Mouse (Mus musculus) mature B cell (primary cell): ENCODE measurements around the gene Rwdd2b.

Experiments
- in situ Hi-C: fragments of 300-500 bp; cut with MboI; formaldehyde crosslinking; loops from 2 replicates; pipeline ENCODE4 v1.14.3; 2019

Rwdd2b gene

DNA sequence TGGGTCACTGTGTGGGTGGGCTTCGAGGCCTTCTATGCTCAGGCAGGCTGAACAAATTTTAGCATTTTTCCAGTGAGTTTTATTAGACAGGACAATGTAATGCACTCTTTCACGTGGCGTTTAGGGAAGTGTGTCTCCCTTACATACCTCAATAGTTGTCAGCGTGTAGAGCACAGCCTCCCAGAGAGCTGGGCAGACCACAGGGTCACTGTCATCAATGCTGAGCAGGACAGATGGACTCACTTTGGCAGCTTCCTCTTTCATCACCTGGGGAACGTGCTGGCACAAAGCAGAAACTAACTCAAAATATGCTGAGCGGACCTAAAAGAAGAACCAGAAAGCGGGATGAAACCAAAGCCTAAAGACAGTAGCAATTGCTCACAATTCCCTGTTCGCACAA, 19.7 kb downstream of the Rwdd2b start:
- in situ Hi-C loops: no loop called here

DNA sequence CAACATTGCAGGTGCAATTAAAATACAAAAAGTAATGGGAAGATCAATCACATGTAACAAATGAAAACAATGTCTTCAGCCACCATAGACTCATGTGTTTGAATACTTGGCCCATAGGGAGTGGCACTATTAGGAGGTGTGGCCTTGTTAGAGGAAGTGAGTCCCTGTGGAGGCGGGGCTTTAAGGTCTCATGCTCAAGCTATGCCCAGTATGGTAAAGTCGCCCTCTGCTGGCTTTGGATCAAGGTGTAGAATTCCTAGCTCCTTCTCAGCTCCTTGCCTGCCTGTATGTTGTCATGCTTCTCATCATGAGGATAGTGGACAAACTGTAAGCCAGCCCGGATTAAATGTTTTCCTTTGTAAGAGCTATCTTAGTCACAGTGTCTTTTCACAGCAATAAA, 35.4 kb downstream of the Rwdd2b start:
- in situ Hi-C loops: no loop called here

- in situ Hi-C loops: no loop called here
Measured at GRCm38 (mm10) chr16:87393813-87394548, 46.4 kb downstream of the Rwdd2b start.

DNA sequence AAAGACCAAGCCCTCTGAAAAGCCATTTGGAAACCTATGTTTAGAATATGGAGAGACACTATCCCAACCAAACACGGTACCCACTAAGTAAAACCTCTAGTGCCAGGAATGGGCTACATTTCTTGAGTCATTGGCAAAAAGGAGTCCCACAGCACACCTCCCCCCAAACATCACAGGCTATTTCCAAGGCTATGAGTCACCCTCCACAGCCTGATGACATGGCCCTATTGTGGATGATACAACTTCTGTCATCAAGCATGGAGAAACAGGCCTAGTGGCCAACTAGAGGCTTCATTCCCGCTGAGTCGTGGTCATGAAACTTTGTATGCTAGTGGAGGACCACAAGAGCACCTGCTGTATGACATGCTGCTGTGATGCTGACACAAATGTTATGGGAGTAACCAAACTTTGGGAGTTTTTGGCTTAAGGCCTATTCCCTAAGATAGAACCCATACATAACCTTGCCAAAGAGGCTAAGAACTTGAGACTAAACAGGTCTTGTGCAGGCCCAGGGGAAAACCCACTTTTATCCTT, 52.9 kb downstream of the Rwdd2b start:
- in situ Hi-C loops: no loop called here

GRCm38 (mm10) chr16:87384366-87384765, 56.0 kb downstream of the Rwdd2b start:
- in situ Hi-C loops: no loop called here
